Mouse (Mus musculus) ES-E14 (cell line): ENCODE measurements around the gene Pcolce.

Experiments
- CHD2 ChIP-seq: IDR thresholded peaks from 2 replicates; pipeline ENCODE4 v1.6.1; 2014; ENCODE audit warnings: mild to moderate bottlenecking, low read depth, low read length, inconsistent platforms
- HCFC1 ChIP-seq: IDR thresholded peaks from 2 replicates; pipeline ENCODE4 v1.6.1; 2012; ENCODE audit warnings: low read length, inconsistent platforms, borderline replicate concordance; ENCODE audit not compliant: insufficient read depth
- ZC3H11A ChIP-seq: IDR thresholded peaks from 2 replicates; pipeline ENCODE4 v1.6.1; 2012; ENCODE audit warnings: low read depth, mild to moderate bottlenecking, inconsistent platforms, low read length, borderline replicate concordance

- TF ChIP-seq CHD2 (no peak), ZC3H11A (no peak), HCFC1 (no peak)
Measured at GRCm38 (mm10) chr5:137601365-137601729, 12.2 kb downstream of the Pcolce start.
